Mouse (Mus musculus): ENCODE measurements around the gene Olfr1387. TPM values are rescaled to one million over a fixed set of nuclear protein-coding genes. Genes with fewer than 3 reads are reported as not detected.
"Not testable (repeated sequence)": the region's sequence is repeated elsewhere in the genome, so short reads cannot be mapped to it uniquely, and the experiment has no call there.

Olfr1387 gene
- polyA plus RNA-seq, 1 experiment from 2014 or later = not detected

- WGBS = 71% methylated on average over 1 of the region's 1 CpGs
- not testable (repeated sequence) for H3K9me3 ChIP-seq (ENCODE audit: control insufficient read depth, low read length); DNase-seq (ENCODE audit: low spot score); H3K27me3 ChIP-seq (ENCODE audit: control insufficient read depth, insufficient read depth, low read length); H3K27ac ChIP-seq (ENCODE audit: low read depth, low read length); H3K4me1 ChIP-seq (ENCODE audit: control insufficient read depth, insufficient read depth, low read length); H3K36me3 ChIP-seq (ENCODE audit: control insufficient read depth, insufficient read depth, low read length); H3K4me3 ChIP-seq (ENCODE audit: low read depth, low read length); H3K4me2 ChIP-seq (ENCODE audit: low read depth); H3K9ac ChIP-seq (ENCODE audit: low read length); ATAC-seq (ENCODE audit: insufficient read depth, low FRiP score, low TSS enrichment)
These were observed 33.6 kb downstream of the Olfr1387 start, which contains the start of gene Olfr1385 for GRCm38 (mm10) chr11:49488770-49489169. TSS of gene Olfr1385 (plus strand) at chr11:49489070.

Other genes starting within 250 kb of the Olfr1387 start
- gene Mgat1, start 211.2 kb upstream of the Olfr1387 start, polyA plus RNA-seq (2014; fragmentation: Nextera tagmentation; extraction: Ambion mirVana) = 28.6 and 33.2 TPM in 2 replicates
- 0.08 and 0.12 TPM in 2 replicates for gene Olfr1393, start 177.0 kb upstream of the Olfr1387 start, polyA plus RNA-seq (2014; fragmentation: Nextera tagmentation; extraction: Ambion mirVana)
- not detected in 2 replicates for gene Olfr1392, start 170.1 kb upstream of the Olfr1387 start, polyA plus RNA-seq (2014; fragmentation: Nextera tagmentation; extraction: Ambion mirVana)
- gene Olfr10, start 150.6 kb upstream of the Olfr1387 start, polyA plus RNA-seq (2014; fragmentation: Nextera tagmentation; extraction: Ambion mirVana) = not detected in 2 replicates
- not detected in 2 replicates for gene Olfr1391, start 132.6 kb upstream of the Olfr1387 start, polyA plus RNA-seq (2014; fragmentation: Nextera tagmentation; extraction: Ambion mirVana)
- gene Olfr1390, start 120.2 kb upstream of the Olfr1387 start, polyA plus RNA-seq (2014; fragmentation: Nextera tagmentation; extraction: Ambion mirVana) = not detected in 2 replicates
- gene Olfr1389, start 32.3 kb upstream of the Olfr1387 start, polyA plus RNA-seq (2014; fragmentation: Nextera tagmentation; extraction: Ambion mirVana) = not detected in 2 replicates
- 0.08 TPM in 1 of 2 replicates, not detected in the other for gene Olfr1388, start 18.7 kb upstream of the Olfr1387 start, polyA plus RNA-seq (2014; fragmentation: Nextera tagmentation; extraction: Ambion mirVana)
- gene Olfr1386, start 9.7 kb downstream of the Olfr1387 start, polyA plus RNA-seq (2014; fragmentation: Nextera tagmentation; extraction: Ambion mirVana) = not detected in 2 replicates
- not detected in 2 replicates for gene Olfr1385, start 33.7 kb downstream of the Olfr1387 start, polyA plus RNA-seq (2014; fragmentation: Nextera tagmentation; extraction: Ambion mirVana)
- gene Olfr1384, start 51.4 kb downstream of the Olfr1387 start, polyA plus RNA-seq (2014; fragmentation: Nextera tagmentation; extraction: Ambion mirVana) = not detected in 2 replicates
- not detected in 2 replicates for gene Olfr1383, start 64.3 kb downstream of the Olfr1387 start, polyA plus RNA-seq (2014; fragmentation: Nextera tagmentation; extraction: Ambion mirVana)
- not detected in 2 replicates for gene Olfr1382, start 72.9 kb downstream of the Olfr1387 start, polyA plus RNA-seq (2014; fragmentation: Nextera tagmentation; extraction: Ambion mirVana)
- not detected in 2 replicates for gene Olfr1381, start 88.1 kb downstream of the Olfr1387 start, polyA plus RNA-seq (2014; fragmentation: Nextera tagmentation; extraction: Ambion mirVana)
- gene Olfr1380, start 101.5 kb downstream of the Olfr1387 start, polyA plus RNA-seq (2014; fragmentation: Nextera tagmentation; extraction: Ambion mirVana) = not detected in 2 replicates
- 4.9 TPM in 2 replicates for gene Flt4, start 153.9 kb downstream of the Olfr1387 start, polyA plus RNA-seq (2014; fragmentation: Nextera tagmentation; extraction: Ambion mirVana)
- gene Scgb3a1, start 208.3 kb downstream of the Olfr1387 start, polyA plus RNA-seq (2014; fragmentation: Nextera tagmentation; extraction: Ambion mirVana) = not detected in 2 replicates

All from neural tube, embryonic 11.5 days (tissue).